Mouse (Mus musculus) spleen, postnatal 14 days (tissue): Measurements from ENCODE around the gene Tmem132b.

ENCODE experiments used
- DNase-seq, 2 experiments: peaks; one replicate each; pipeline ENCODE4 v3.0.0; 2021 to 2022; ENCODE audit warnings: low spot score in 2 of 2

The Tmem132b gene

DNA sequence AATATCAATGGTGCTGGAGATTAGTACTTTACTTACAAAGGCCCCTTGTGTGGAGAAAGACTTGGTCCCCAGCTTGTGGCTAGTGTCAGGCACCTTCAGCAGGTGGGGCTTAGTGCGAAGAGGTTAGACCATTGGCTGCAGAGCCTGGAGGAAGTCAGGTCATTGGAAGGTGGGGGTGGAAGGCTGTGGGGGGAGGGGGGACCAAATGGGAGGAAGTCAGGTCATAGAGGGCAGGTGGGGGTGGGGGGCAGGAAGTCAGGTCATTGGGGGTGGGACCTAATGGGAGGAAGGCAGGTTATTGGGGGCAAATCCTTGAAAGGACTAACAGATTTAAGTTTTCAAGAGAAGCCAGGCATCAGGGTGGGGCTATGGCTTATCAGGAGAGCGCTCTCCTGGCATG lies 44.3 kb downstream of the Tmem132b start:
- DNase-seq, result no peak

DNA sequence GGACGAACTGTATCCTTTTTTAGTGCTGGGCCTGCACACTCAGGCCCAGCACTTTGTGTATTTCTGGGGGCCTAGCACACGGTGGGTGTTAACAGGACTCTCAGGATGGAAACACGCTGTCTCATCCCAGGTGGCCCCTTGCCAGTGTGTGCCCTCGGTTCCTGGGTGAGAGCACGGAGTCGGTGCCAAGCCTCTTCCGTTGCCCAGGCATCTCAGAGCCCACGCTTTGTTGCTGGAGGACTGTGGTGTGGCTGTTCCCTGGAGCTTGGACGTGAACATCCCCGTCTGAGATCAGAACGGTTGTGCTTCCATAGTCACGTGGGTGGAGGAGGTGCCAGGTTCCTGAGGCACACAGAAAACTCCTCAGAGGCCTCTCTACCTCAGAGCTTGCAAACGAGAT lies 47.1 kb downstream of the Tmem132b start:
- DNase-seq, result no peak

GRCm38 (mm10) chr5:125579153-125579552 lies 47.6 kb downstream of the Tmem132b start:
- DNase-seq, result no peak

GRCm38 (mm10) chr5:125583298-125583697 lies 51.7 kb downstream of the Tmem132b start:
- no peak for DNase-seq

DNA sequence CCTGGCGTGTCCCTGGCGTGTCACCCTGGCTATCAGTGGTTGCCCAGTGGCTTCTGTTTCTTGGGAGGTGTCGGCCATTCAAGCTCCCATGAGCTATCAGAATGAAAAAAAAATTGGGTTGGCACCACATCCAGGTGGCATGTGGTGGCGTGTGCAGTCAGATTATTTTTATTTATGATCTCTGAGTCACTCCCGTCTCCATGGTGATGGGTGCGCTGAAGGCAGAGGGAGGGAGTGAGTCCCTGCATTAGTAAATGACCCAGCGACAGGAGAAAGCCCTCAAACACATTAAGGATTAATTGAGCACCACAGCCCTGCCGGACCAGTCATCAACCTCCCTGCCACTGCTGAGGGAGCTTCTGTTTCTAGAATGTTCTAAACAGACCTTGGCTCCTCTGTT lies 52.3 kb downstream of the Tmem132b start:
- no peak for DNase-seq

DNA sequence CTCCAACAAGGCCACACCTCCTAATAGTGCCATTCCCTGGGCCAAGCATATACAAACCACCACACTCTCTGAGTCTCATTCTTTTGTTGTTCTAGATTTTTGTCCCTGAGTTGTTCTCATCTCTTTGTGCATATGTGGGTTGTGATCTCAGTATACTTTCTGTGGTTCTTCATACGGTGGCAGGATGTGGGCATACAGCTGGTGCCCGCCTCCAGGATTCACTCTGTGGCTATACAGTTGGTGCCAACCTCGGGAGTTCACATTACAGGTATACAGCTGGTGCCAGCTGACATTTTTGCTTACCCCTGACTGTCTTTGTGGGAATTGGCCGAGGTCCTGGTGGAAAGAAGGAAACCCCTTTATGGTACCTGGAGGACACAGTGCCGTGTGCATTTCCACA lies 53.6 kb downstream of the Tmem132b start:
- DNase-seq, result no peak

DNA sequence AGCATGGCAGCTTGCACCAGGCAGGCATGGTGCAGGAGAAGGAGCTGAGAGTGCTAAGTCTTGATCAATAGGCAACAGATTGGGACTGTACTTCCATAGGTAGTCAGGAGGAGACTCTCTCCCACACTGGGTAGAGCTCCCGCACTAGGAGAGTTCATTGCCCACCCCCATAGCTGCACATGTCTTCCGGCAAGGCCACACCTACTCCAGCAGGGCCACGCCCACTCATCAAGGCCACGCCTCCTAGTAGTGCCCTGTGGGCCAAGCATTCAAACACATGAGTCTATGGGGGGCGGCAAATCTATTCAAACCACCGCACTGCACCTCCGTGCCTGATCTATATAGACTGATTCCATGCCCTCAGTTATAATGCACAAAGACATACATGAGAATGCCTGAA lies 56.6 kb downstream of the Tmem132b start:
- DNase-seq, result no peak

- no peak for DNase-seq
Observed at GRCm38 (mm10) chr5:125588876-125589667, 57.5 kb downstream of the Tmem132b start.

DNA sequence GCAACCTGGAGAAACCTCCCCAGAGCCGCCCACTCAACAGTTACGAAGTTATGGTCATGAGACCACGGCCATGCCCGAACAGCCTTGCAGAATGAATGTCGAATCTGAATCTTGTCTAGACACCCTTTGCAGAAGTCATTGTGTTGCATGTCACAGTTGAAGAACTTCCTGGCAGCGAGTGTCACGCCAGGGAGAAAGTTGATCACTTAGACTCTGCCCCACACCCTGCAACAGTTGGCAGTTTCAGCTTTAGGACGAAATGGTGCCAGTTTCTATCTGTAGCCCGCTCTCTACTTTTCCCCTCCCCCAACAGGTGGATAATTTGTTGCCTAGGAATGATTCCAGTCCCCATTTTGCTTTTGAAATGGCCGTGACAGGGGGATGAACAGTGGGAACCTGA lies 66.5 kb downstream of the Tmem132b start:
- DNase-seq, result no peak

GRCm38 (mm10) chr5:125607146-125607545 lies 75.6 kb downstream of the Tmem132b start:
- DNase-seq, result no peak

DNA sequence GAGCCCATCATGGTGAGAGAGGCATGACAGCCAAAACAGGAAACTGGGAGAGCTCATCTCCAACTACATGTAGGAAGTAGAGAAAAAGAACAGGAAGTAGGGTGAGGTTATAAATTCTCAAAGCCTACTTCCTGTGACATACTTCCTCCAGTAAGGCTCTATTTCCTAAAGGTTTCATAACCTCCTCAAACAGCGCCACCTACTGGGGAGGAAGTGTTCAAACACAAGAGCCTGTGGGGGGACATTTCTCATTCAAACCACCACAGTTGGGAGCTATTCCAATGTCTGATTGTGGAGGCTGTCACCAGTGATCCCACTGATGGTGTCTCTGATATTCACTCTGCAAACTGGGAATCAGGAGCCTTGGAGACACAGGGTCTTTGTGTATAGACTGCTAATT lies 78.4 kb downstream of the Tmem132b start:
- DNase-seq, result no peak

GRCm38 (mm10) chr5:125612460-125612859 lies 80.9 kb downstream of the Tmem132b start:
- DNase-seq, result no peak

GRCm38 (mm10) chr5:125613136-125613535 lies 81.6 kb downstream of the Tmem132b start:
- no peak for DNase-seq

- DNase-seq, result no peak
Observed at GRCm38 (mm10) chr5:125614348-125614747, 82.8 kb downstream of the Tmem132b start.

DNA sequence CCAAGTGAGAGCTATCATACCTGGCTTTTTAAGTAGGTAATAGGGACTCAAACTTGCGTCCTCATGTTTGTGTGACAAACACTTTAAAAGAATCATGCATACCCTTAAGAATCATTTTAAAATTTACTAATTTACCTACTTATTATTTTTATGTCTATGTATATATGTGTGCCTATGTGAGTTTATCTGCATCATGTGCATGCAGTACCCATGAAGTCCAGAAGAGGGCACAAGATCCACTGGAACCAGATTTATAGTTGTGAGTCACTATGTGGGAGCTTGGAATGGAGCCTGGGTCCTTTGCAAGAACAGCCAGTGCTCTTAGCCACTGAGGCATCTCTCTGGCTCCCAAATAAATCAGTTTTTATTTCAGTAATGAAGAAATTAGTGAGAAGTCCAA lies 85.5 kb downstream of the Tmem132b start:
- no peak for DNase-seq

- no peak for DNase-seq
Observed at GRCm38 (mm10) chr5:125627816-125628348, 96.3 kb downstream of the Tmem132b start.

DNA sequence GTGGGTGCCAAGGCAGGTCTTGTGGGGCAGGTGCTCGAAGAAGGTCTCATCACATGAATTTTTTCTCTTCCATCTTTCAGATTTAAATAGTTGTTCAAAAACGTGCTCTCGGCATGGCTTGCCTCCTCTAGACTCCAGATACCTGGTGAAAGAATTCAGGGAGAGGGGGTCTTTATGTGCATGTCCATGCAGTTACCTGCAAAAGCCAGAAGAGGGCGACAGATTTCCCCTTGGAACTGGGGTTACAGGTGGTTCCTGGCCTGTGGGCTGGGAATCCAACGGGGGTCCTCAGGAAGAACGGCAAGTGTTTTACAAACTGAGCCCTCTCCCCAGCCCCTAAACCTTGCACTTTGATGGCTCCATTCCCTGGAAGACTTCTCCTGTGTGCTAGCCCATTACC lies 103.1 kb downstream of the Tmem132b start:
- DNase-seq, result no peak

DNA sequence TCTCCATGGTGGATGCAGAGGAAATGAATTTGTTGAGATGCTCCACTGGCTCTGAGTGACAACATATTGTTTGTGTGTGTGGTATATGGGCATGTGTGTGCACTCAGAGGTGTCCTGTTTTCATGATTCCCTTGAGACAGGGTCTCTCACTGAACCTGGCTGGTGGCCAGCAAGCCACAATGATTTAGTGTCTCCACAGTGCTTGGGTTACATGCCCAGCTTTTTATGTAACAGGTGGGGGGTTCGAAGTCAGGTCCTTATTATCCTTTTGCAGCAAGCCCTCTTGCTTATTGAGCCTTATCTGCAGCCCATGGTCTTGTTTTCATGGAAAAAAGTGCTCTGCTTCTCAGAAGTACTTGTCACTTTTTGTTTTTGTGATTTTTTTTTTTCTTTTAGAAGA lies 109.4 kb downstream of the Tmem132b start:
- no peak for DNase-seq

DNA sequence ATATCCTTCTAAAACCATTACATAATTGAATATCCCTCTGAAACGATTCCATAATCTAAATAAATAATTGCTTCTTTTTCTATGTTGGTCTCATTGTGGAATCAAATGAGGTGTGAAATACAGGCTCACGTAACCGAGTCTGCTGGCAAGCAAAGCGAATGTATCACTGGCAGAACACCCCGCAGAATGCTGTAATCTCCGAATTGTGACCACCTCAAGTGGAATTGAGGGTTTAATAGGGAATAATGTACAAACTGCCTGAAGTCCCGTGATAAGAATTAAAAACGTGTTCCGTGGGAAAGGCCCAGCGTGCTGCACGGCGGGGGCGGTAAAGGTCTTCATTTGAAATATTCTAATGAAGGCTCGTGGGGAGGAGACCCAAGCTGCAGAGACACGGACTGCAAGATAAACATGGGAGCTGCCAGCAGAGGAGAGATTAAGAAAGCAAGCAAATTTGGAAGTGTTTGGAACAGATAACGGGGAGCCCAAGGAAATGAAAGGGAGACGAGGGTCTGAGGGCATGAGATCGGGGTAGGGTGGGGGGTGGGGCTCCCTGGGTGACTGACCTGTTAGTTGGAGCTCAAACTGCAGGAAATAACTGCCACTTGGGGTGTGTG lies 110.1 kb downstream of the Tmem132b start:
- no peak for DNase-seq

DNA sequence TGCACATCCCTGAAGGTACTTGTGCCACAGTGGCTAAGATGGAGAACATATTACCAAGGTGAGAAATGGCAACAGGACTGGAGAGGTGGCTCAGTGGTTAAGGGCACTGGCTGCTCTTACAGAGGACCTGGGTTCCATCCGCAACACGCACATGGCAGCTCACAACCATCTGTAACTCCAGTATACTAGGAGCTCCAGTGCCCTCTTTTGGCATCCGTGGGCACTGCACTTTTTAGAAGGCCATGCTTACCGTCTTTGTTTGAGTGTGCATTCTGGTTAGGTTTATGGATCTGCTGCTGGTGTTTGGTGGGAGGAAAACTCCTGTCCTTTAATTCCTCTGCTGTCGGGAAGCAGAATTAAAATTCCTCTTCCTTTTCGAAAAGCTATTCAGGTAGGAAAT lies 116.7 kb downstream of the Tmem132b start:
- no peak for DNase-seq

DNA sequence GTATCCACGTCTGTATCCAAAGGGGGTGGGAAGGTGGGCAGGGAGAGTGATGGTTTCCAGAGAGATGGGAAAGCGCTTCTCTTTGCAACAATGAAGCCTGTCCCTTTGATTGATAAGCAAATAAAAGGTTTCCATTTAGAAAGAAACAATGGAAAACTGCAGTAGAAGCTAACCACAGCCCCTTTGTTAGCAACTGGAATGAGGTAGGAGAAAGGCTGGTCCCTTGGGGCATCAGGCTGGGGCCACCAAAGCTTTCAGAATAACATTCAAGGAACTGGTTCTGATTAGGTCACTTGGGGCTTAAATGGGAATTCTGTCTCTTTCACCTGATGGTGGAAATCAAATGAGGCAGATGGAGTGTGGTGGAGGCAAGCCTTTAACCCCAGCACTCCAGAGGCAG lies 118.4 kb downstream of the Tmem132b start:
- no peak for DNase-seq

DNA sequence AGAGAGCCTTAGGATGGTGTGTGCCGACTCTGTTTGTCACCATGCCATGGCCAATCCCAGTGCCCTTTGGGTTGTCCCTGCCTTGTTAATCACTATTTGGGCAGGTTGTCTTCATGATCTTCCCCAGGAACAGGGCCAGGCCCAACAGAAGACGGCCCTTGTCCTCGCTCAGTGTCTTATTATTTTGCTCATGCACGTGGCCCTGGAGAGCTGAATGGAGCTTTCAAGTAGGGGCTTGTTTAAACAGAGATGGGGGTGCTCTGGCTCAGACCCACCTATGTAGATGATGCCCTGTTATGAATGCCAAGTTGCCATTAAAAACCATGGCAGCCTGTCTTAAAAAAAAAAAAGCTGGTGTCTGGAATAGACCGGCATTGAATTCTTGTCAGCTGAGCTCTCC lies 126.5 kb downstream of the Tmem132b start:
- DNase-seq, result no peak
